Mouse (Mus musculus) cerebellum, adult 9-10 months (tissue): ENCODE measurements around the gene Cpsf6.

Experiments
- DNase-seq: peaks from one replicate; pipeline ENCODE4 v3.0.0; 2022

Cpsf6 gene

DNA sequence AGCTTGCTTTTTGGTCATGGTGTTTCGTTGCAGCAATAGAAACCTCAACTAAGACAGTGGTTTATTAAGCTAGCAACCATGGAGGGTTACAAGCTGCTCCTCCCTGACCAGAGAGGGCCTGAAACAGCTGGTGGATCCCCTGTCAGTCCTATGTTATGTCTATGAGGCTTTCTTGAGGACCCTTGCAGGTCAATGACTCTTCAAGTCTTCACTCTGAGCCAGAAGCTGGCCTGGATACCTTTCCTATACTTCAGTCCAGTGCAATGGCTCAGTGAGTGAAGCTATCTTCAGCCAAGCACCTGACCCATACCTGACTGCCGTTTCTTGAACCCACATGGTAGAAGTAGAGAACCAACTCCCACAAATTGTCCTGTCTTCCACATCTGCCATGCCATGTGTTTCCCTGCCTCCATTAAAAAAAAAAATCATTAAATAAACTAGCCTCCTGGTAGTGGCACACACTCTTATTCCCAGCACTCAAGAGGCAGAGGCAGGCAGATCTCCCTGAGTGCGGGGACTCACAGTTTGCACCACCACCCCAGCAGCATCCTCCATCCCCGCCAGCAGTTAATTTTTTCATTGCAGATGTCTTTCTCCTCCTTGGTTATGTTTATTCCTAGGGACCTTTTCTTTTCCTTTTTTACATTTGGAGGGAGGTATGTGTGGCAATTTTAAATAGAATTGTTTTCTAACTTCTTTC lies 4.7 kb upstream of the Cpsf6 start:
- DNase-seq, result no peak

DNA sequence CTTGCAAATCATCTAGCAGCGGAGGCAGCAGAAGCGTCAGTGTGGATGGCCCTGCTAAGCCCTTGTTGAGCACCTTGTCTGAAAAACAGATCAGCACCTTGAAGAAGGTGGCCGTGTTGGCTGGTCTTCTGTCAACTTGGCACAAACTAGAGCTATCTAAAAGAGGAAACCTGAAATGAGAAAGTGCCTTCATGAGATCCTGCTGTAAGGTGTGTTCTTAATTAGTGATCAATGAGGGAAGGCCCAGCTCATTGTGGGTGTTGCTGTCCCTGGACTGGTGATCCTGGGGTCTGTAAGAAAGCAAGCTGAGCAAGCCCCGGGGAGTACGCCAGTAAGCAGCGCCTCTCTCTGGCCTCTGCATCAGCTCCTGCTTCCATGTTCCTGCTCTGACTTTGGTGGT lies 4.1 kb upstream of the Cpsf6 start:
- no peak for DNase-seq

DNA sequence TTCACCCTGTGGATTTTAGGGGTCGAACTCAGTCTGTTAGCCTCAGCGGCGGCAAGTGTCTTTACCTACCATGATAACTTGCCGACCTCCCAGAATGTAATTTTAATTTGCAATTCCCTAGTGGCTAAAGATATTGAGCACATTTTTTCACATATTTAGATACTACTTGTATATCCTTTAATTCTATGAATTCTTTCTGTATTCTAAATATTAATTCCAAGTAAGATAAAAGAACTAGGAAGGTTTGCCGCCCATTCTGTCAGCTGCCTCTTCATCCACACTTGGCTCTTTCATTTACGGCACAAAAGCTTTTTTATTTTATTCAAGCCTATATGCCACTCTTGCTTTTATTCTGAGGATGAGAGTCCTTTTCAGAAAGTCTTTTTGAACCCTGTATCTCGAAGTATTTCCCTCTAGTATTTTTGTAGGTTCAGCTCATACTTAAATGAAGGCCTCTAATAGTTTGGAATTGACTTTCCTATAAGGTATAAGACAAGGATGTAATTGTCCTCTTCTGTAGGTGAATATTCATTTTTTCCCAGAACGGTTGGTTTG lies 3.3 kb upstream of the Cpsf6 start:
- no peak for DNase-seq

DNA sequence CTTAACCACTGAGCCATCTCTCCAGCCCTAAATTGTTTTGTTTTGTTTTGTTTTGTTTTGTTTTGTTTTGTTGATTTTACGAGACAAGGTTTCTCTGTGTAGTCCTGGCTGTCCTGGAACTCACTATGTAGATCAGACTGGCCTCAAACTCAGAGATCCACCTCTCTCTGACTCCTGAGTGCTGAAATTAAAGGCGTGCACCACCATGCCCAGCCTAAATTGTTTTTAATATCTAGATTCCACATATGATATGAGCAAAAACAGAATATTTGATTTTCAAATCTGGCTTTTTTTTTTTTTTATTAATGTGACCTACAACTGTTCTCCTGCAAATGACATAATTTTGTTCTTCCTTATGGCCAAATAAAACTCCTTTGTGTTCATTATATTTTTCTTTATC lies 2.3 kb upstream of the Cpsf6 start:
- DNase-seq, result no peak

DNA sequence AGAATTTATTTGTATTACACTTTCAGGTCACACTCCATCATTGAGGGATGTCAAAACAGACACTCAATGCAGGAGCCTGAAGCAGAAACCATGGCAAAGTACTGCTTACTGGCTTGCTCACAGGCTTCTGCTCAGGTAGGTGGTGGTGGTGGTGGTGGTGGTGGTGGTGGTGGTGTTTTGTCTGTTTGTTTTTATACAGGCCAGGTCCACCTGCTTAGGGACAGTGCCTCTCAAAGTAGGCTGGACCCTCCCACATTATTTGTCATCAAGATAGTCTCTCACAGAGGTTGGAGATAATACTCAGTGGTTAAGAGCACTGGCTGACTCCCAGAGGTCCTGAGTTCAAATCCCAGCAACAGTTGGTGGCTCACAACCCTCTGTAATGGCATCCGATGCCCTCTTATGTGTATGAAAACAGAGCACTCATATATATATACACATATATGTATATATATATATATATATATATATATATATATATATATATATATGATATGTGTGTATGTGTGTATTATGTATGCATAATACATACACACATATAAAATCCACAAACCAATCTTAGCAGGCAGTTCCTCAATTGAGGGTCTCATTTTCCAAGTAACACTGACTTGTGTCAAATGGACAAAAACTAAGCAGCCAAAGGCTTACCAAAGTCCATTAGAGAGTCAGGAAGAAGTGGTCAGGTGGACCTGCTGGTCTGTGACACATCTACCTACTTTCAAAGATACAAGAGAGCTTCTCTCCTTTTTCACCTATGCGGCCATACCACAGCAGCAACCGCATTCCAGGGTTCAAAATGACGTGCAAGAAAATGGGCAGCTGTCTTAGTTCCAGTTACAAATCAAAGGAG lies 1.1 kb upstream of the Cpsf6 start:
- no peak for DNase-seq

DNA sequence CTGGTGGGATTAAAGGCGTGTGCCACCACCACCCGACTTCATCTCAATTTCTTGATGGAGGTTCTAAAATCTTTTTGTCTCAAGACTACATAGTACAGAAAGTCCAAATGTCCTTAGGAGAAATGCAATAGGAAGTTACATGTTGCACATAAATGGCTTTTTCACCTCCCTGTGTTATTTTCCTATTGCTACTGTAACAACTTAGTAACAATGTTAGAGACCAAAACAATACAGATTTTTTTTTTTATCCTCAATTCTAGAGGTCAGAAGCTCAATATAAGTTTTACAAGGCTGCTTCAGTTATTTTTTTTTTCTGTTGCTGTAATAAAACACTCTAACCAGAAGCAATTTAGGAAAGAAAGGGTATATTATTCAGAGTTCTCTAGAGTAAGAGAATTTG lies 374 bp downstream of the Cpsf6 start:
- no peak for DNase-seq

DNA sequence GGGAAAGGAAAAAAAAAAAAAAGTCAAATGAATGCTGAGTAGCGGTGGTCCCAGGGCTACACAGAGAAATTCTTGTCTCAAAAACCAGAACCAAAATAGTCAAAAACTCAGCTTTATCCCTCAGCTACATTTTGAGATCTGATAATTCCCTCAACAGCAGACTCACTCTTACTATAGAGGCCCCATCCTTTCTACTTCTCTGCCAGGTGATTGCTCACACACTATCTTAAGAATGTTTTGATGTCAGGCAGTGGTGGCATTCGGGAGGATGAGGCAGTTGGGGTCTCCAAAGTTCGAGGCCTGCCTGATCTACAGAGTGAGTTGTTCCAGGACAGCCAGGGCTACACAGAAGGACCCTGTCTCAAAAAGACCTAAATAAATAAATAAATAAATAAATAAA lies 1.2 kb downstream of the Cpsf6 start:
- no peak for DNase-seq

DNA sequence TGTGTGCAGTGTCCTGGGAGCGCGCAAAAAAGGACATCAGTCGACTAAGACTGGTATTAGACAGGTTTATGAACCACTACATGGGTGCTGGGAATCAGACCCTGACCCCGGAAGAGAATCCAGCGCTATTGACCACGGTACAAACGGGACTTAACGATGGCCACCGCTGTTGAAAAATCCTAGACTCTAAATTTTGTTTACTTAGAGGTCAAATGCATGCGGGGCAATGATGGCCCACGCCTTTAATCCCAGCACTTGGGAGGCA lies 1.6 kb downstream of the Cpsf6 start:
- DNase-seq, result no peak

DNA sequence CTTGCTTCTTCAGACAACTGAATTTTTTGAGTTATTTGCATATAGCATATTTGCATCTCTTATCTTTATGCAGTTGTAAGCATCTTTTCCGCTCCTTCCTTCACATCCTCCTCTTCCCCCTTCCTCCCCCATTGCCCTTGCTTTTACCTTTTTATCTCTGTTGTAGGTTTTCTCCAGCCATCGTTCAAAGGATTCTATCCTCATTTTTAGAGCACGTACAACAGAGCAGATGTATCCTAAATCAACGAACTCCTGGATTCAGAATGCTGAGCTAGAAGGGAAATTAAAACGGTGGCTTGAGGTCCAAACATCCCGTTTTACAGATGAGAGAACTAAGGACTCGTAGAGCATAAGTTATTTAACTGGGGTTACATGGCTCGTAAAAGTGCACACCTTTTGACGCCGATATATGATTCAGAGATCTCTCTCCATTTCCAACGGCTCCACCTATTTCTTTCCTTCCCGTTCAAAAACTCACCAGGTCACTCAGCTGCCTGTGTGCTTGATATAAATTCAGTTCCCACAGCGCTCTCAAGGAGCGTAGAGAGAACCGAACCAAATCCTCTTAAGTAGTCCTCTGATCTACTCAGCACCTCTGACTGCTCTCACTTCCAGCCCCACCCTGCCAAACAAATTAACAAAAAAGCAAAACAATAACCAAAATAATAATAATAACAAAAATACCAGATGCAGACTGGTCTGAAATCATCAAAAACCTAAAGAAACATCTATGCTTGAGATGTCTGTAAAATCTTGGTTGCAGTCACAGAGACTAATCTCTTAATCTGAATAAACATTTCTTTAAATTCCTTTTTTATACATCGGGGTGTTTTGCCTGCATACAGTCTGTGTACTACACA lies 2.2 kb downstream of the Cpsf6 start:
- DNase-seq, result peak; percentile 35

DNA sequence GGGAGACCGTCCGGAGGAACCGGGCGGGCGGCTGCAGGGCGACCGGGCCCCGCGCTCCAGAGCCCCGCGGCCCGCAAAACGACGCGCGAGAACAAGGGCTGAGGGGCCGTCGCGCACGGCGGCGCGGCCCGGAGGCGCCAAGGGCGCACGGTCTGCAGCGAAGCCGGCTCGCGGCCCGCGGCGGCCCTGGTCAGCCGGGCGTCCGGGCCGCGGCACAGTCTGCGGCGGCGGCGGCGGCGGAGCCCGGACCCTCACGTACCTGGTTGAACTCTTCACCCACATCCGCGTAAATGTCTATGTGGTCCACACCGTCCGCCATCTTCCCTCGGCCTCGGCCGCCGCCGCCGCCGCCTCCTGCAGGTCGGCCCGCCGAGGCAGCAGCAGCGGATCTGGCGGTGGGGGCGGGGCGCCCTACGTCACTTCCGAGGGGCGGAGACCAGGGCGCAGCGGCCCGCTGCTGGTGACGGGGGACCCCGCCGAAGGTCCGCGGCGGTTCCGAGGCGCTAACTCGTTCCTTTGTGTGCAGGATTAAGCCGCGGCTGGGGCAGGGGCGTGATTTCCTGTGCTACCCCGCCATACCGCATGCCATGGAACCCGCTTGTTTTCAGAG lies 3.1 kb downstream of the Cpsf6 start:
- peak; percentile 92 for DNase-seq

DNA sequence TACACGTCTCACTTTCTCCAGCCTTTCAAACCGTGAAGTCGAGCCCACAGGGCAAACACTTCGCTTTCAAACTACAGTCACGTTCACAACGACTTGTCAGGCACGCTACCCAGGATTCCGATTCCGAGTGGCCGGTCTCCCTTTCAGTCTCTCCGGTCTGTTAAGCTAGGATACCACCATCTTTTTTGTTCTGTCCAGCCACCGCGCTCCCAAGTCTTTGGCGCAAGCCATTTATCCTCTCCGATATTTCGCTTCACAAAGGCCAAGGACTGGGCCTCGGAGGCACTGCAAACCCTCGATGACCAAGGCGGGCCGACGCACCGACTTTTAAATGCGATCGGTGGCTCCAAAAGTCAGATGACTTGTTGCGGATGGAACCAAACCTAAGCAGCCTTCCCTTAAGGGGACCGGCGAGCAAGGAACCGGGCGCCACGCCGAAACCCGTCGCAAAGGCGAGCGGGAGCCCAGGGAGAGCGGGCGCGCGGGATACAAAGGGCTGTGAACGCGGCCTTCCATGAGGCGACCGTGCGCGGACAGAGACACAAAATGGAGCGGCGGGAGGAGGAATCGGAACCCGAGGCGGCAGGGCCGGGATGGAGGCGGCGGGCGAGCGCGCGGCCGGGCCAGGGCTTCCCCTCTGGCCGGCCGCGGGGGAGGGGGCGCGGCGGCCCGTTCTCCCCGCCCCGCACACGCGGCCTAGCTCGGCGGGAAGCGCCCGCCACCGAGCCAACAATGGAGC lies 3.8 kb downstream of the Cpsf6 start:
- peak; percentile 55 for DNase-seq

DNA sequence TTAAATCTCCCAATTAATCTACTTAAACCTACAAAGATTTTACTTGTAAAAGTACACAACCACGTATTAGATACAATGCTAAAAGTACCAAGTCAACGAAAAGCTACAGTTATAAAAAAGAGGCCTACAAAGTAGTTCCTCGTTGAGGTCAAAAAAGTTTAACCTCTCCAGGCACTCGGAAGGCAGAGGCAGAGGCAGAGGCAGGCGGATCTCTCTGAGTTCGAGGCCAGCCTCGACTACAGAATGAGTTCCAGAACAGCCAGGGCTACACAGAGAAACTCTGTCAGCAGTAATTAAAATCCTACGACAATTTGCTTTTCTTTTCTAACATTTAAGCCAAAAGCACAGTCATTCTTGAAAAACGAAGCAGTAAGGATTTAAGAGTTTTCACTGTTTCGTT lies 4.7 kb downstream of the Cpsf6 start:
- no peak for DNase-seq

DNA sequence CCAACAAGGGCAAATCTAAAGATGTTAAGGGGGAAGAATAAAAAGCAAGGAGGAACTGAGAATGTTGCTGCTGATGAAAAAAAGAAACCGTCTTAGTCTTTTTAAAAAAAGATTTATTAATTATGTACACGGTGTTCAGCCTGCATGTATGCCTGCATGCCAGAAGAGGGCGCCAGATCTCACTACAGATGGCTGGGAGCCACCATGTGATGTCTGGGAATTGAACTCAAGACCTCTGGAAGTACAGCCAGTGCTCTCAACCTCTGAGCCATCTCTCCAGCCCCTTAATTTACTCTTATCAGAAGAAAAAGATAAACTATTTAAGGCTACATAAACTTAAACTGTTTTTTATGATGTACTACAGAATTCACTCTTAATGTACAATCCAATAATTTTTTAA lies 16.7 kb downstream of the Cpsf6 start:
- peak; percentile 54 for DNase-seq

DNA sequence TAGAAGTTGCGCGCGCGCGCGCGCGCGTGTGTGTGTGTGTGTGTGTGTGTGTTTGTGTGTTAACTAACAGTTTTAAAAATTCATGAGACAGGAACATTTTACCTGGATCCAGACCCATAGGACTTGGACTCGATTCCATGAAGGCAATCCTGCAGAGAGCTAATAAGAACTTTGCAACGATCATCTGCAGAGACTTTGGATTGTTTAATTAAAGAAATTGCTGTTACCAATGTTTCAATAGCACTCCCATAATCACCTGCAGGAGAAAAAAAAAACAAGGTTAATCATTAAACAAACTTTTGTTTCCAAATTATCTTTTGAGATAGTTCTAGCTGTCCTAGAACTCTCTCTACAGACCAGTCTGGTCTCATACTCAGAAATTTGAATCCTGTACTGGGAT lies 20.9 kb downstream of the Cpsf6 start:
- no peak for DNase-seq

DNA sequence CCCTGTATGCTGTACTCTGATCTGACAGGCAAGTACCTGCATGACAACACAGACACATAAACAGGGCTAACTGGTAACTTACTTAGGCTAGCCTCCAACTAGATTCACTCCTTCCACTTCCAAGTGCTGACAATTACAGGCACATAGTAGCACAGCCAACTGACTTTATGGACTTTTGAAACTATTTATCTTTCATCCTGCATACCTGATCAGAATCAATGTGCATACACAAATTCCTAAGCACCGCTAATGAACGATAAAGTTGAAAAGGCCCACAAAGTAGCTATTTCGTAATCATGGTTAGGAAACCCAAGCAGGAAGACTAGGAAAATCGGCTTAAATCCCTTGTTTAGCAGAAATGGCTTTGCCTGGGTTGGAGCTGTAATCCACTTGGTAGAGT lies 36.8 kb downstream of the Cpsf6 start:
- no peak for DNase-seq

DNA sequence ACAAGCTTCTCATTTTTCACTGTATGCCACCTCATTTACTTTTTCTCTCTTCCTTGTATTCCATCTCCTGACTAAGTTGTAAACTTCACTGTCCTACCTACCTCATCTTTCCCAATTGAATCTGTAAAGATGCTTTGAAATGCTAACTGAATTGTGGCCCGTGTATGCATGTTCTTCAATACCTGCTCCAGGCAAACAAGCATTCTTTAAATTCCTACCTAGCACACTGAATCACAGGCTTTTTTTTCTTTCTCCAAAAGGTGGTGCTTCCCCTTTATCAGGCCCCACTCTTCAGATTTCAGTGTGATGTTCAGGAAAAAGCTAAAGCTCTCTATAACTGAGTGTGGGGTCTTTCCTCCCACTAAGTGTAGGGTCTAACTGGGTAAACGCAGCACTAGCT lies 37.4 kb downstream of the Cpsf6 start:
- DNase-seq, result no peak

DNA sequence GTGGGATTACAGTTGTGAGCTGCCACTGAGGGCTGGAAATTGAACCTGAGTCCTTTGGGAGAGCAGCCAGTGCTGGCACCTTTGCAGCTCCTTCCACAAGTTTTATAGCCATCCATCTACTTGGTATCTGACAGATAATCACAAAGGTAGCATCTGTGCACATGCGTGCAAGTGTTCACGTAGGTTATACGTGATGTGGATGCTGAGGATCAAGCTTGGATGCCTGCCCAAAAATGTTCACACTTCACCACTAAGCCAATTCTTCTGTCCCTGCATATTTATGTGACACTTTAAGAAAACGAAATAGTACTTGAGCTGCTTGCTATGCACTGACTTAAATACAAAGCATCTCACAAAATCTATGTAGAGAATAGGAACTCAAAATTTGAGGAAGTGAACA lies 38.8 kb downstream of the Cpsf6 start:
- DNase-seq, result no peak

DNA sequence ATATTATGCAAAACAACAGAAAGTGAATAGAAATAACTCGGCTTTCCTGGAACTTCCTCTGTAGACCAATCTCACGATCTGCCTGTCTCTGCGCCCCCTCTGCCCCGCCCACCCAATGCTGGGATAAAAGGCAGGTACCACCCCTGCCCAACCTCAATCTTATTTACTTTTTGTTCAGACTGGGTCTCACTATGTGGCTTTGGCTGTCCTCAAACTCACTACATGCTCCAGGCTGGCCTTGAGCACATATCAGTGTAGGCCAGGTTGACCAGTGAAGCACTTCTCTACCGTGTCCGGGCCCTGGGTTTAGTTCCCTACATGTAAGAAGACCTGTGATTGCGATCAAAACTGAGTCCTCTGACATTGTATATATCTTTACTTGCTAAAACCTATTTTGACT lies 40.6 kb downstream of the Cpsf6 start:
- no peak for DNase-seq

DNA sequence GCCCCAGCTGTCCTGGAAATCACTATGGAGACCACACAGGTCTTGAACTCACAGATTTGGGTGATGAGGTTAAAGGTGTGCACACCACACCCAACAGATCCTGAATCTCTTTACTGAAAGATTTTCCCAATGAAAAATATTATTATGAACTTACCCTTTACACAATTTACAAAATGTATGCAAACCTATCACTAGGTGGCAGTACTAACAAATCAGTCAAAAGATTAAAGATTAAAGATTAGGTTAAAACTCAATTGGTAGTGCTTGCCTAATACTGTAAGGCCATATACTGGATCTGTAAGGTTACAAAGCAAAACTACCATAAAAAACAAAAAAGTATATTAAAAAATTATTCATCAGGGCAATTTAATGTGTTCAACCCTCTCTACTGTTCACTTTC lies 41.9 kb downstream of the Cpsf6 start:
- DNase-seq, result no peak

DNA sequence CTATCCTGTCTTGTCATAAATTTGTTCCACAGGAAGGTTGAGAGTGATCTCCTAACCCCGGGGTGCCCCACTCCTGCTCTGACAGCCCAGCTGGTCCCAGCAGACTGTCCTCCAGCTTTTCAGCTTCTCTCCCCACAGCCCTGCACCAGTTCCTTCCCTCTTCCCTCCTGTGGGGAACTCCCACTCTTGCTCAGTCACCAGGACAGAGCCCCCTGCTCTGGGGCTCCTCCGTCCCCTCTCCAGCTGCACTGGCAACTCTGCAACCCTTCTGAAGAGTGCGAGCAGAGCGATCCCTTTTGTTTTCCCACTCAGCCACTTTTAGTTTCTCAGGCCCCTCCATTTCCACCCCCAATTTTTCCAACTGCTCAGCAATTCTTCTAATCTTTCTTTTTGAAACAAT lies 44.2 kb downstream of the Cpsf6 start:
- no peak for DNase-seq

DNA sequence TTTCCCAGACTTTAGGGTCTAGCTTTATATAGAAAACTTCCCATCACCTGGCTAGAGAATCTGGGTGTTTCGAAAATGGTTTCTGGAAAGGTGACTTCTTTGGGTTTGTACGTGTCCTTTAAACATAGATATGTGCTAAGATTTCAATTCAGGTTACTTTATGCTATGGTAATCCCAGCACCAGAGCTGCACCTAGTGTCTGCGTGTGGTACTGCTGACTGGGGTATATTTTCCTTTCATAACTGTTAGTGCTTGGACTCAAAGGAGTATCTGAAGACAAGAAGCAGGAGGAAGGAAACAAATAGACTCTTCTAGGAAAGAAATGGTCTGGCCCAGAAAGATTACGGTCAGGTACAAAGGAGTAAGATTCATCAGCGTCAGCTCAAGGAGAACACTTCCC lies 49.3 kb downstream of the Cpsf6 start:
- no peak for DNase-seq

DNA sequence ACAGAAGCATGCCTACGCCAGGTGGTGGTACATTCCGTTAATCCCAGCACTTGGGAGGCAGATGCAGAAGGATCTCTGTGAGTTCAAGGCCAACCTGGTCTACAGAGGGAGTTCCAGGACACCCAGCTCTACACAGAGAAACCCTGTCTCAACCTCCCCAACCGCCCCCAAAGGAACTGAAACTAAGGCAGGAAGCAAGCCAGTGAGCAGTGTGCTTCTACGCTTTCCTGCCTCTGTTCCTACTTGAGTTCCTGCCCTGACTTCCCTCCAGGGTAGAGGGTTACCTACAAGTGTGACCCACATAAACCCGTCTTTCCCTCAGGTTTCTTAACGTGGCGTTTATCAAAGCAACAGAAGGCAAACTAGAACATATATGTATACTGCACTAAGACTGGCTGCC lies 56.0 kb downstream of the Cpsf6 start:
- DNase-seq, result no peak

DNA sequence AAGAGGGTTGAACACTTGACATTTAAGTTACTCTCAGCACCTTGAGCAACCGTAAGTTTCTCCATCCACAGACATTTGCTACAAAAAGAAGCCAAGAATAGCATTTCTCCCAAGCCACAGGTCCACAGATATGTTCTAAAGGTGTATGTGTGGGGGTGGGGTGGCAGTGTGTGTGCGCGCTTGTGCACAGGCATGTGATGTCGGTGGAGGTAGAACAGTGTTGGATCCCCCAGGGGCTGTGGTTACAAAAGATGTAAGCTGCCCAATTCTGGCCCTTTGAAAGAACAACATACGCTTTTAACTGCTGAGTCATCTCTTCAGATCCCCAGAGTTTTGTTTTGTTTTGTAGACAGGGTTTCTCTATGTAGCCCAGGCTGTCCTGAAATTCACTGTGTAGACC lies 57.2 kb downstream of the Cpsf6 start:
- no peak for DNase-seq
